Mouse (Mus musculus): Measurements from ENCODE around the gene Aspn.

Aspn gene

GRCm38 (mm10) chr13:49544279-49544678, at the start of gene Aspn:
Gene Aspn (plus strand): TSS chr13:49544443.
- DNase-seq (ENCODE audit: low spot score in 2 of 2) = peak; percentile 31 to 32

DNA sequence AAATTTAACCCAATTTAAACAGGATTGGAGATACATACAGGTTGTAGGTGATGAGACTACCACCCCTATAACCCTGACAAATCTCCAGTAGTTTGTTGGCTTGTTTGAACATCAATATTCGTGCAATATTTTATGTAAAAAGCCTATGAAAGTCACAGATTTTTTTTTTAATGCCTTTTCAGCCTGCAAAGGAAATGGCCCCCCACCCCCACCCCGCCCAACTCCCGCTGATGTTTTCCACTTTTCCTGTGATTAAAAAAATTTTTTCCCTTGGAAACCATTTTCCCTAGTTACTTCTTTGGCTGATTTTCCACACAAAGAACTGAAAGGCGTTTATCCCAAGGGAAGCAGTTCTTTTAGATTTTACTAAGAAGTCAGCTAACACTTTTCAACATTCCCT, 39.7 kb upstream of the Aspn start, which contains the start of gene Ecm2:
Gene Ecm2, plus strand, starts transcription at position 301 of the 400 bp plus-strand sequence.
- DNase-seq (ENCODE audit: low spot score in 2 of 2) = peak; percentile 40 to 51

- no peak for DNase-seq (ENCODE audit: low spot score in 2 of 2)
These were observed 38.5 kb upstream of the Aspn start for GRCm38 (mm10) chr13:49505776-49506175.

DNA sequence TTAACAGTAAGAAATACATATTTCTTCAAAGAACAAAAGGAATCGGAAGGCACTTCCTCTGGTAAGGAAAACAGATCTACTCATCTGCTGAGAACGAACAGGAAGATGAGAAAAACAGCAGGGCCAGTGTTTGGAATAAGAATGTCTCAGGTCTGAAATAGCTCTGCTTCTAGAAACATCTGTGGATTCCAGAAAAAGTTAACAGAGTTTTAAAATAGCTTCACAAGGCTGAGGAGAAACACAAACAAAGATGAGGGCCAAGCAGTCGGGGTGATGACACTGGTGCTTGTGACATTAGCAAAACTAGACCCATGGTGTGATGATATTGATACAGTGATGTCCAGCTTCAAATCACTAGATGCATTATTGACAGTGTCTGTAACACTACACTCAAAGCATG, 37.1 kb upstream of the Aspn start:
- DNase-seq (ENCODE audit: low spot score in 2 of 2) = peak; percentile 40 to 71

DNA sequence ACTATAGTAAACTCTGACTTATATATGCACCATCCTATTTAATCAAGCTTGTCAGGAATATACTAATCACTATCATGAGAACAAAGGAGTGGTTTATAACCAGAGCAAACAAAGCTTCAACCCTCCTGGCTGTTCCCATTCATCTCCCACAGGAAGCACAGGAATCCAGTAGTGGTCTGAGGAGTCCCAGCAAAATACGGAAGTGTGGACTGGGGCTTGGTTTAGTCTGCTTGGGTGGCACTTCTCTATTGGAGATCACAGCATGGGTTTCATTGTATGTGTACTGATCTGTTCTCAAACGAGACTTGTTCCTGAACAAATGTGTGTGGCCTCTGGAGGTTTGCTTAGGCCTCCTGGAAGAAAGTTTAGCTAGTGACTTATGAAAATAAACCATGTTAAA, 25.5 kb upstream of the Aspn start:
- no peak for DNase-seq (ENCODE audit: low spot score in 2 of 2)

DNA sequence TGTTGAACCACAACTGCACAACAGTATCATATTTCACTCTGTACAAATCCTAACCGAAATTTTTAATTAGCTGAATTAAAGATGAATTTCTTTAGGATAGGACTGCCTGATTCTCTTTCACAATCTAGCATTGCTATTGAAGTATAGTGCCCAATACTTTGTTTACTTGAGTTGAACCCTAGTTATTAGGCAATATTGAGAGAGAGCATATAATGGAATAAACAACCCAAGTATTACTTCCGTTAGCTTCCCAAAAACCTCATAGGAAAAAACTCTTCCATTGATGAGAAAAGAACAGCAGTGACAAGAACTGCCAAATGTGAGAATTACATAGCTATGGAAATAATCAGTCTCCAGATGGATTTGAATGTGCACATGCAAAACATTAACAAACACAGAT, 18.0 kb upstream of the Aspn start:
- no peak for DNase-seq (ENCODE audit: low spot score in 2 of 2)

- no peak for DNase-seq (ENCODE audit: low spot score in 2 of 2)
These were observed 13.6 kb upstream of the Aspn start for GRCm38 (mm10) chr13:49530636-49531035.

- no peak for DNase-seq (ENCODE audit: low spot score in 2 of 2)
These were observed 7.3 kb upstream of the Aspn start for GRCm38 (mm10) chr13:49536946-49537345.

DNA sequence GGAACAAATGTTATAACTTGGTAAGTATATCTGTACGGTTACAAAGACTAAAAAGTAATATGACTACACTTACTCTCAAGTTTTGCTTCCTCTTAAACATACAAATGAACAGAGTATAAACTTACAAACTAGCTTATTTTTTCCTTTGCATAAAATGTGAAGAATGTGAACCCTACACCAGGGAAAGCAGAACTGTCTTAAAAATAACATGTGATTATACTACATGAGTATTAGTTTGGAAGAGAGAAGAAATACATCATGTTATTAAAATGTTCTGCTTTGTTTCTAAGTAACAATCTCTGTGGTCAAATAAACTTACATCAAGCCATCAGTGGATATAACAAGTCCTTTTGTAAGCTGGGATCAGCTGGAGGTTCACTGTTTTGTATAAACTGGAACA, 5.5 kb upstream of the Aspn start:
- DNase-seq (ENCODE audit: low spot score in 2 of 2) = no peak

- peak; percentile 30 to 33 for DNase-seq (ENCODE audit: low spot score in 2 of 2)
These were observed 1.4 kb downstream of the Aspn start for GRCm38 (mm10) chr13:49545646-49546045.

GRCm38 (mm10) chr13:49546517-49546916, 2.3 kb downstream of the Aspn start:
- peak; percentile 67 to 76 for DNase-seq (ENCODE audit: low spot score in 2 of 2)

DNA sequence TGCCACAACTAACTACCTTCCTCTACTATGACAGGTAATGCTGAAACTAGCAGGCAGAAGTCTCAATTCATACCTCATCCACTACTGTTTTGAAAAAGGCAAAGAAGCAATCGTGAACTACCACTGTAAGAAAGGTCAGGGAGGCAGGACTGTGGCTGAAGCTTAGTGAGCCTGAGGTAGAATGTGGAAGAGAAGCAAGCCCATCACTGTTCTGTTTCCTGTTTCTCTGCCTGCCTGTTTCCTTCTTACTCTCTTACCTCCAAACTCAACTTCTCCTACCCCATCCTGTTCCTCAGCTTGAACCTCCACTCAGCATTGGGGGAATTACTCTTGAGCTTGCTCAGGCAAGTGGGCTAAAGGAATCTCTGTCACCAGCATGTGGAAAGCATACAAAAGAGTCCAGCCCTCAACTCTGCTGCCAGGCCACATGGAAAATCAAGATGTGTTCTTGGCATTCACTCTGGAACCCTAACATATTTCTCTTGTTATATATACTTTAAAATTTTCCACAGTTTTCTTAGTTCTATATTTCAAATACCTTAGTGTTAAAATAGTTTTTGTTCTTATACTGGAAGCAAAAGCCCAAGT, 3.4 kb downstream of the Aspn start:
- DNase-seq (ENCODE audit: low spot score in 2 of 2) = no peak

GRCm38 (mm10) chr13:49549616-49550015, 5.4 kb downstream of the Aspn start:
- DNase-seq (ENCODE audit: low spot score in 2 of 2) = no peak

DNA sequence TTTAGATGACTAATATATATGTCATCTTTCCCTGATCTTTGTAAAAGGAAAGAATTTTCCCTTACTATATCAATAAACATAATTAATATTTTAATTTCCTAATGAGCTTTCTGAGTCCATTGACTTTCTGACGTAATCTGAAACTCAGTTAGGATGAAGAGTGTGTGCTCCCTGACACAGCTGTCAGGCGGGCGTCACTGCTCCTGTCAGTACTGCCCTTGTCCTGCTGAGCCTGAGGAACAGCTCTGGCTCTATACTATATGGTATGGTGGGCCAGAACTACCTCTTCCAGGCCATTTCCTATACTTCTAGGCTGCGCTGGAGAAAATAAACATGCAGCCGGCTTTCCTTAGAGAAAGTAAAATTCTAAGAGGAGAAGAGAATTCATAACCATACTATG, 10.3 kb downstream of the Aspn start:
- no peak for DNase-seq (ENCODE audit: low spot score in 2 of 2)

GRCm38 (mm10) chr13:49556203-49556602, 12.0 kb downstream of the Aspn start:
- DNase-seq (ENCODE audit: low spot score in 2 of 2) = no peak

GRCm38 (mm10) chr13:49556924-49557323, 12.7 kb downstream of the Aspn start:
- no peak for DNase-seq (ENCODE audit: low spot score in 2 of 2)

GRCm38 (mm10) chr13:49559185-49559584, 14.9 kb downstream of the Aspn start:
- peak; percentile 34 to 58 for DNase-seq (ENCODE audit: low spot score in 2 of 2)

GRCm38 (mm10) chr13:49560886-49561285, 16.6 kb downstream of the Aspn start:
- DNase-seq (ENCODE audit: low spot score in 2 of 2) = no peak

- DNase-seq (ENCODE audit: low spot score in 2 of 2) = no peak
These were observed 20.1 kb downstream of the Aspn start for GRCm38 (mm10) chr13:49564347-49564746.

DNA sequence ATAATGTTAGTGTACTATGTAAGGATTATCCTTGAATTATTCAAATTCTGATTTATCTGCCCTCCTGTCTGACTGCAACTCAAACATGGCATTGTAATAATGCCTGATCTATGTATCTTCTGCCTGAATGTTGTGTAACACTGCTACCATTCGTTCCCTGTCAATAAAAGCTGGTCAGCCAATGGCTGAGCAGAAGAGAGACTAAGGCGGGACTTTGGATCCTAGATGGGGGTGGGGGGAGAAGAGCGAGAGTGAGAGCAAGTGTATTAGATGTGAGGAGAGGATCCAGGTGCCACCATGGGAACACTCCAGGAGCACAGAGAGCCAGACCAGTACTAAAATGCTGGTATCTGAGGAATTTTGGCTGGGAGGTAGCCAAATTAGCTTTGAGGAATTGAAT, 26.1 kb downstream of the Aspn start:
- DNase-seq (ENCODE audit: low spot score in 2 of 2) = no peak

DNA sequence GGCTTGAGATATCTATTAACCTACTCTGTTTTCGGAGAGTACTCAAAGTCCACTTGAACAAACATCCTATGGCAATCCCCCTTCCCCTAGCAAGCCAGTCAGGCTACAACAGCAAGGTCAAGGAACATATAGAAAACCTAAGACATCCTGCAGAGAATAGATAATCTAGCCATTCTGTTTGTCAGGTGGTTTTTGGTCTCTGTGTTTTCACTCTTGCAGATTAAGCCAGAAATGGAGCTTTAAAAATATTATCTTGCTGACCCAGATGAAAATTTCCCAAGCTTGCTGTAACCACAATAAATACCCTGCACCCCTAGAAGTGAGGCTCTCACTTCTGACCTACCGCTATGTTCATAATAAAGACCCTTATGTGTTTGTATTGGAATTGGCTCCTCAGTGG, 27.2 kb downstream of the Aspn start:
- DNase-seq (ENCODE audit: low spot score in 2 of 2) = no peak

DNA sequence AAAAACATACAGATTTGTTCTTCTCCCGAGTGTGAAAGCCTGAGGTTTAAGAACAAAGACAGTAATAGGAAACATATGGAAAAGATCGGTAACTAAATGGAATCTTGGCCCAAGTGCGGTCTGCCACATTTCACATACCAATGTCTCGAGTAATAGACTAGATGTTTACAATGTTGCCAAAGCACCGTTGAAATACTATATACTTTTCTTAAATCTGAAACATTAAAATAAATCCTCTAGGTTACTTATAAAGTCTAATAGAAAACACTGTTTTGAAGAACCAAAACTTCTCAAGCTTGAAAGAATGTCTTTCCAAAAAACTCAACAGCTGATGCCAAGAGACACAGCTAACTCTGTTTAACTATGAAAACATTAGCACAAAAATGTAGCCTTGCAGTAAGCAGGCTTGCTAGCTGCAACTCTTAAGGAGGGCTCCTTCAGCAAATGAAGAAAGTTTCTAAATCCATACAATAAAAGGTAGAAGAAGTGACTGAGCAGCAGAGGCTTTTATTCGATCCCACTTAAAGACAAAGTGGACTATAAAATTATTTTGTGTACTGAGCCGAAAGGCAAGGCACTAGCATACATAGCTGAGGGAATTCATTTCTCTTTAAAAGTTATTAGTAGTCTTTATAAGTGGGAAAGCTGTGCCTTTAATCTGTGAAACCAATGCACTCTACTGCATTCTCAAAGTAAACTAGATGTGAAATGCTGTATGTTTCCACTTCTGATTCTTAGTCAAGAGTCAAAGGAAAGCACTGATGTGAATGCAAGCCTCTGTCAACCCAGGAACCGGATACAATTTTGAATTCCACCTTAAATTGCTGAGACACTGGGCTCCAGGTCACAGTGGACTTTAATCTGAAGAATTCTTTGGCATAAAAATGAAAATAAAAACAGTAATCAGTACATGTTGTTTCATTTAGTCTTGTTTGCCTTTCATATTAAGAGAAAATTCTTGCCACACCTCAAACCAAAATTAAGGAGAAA, 37.6 kb downstream of the Aspn start, which contains the start of gene Omd:
Gene Omd, plus strand, starts transcription at position 922 of the 990 bp plus-strand sequence.
- peak; percentile 38 to 46 for DNase-seq (ENCODE audit: low spot score in 2 of 2)

DNA sequence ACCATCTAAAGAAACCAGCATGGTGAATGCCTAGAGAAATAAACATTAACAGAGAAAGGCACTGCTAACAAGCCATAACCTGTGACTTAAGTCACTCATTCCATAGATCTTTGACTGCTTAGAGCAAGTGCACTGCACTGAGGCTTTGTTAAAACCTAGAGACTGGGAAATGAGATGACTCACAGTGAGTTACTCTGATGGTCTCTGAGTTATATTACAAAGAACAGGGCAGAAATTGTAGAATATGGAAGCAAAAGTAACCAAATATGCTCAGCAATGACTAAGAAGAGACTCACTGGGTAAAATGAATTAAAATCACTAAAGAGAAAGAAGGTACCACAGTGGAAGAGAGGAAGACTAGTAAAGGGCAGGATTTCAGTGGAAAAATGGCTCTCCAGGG, 39.6 kb downstream of the Aspn start:
- no peak for DNase-seq (ENCODE audit: low spot score in 2 of 2)
